In the genomic region with DNA sequence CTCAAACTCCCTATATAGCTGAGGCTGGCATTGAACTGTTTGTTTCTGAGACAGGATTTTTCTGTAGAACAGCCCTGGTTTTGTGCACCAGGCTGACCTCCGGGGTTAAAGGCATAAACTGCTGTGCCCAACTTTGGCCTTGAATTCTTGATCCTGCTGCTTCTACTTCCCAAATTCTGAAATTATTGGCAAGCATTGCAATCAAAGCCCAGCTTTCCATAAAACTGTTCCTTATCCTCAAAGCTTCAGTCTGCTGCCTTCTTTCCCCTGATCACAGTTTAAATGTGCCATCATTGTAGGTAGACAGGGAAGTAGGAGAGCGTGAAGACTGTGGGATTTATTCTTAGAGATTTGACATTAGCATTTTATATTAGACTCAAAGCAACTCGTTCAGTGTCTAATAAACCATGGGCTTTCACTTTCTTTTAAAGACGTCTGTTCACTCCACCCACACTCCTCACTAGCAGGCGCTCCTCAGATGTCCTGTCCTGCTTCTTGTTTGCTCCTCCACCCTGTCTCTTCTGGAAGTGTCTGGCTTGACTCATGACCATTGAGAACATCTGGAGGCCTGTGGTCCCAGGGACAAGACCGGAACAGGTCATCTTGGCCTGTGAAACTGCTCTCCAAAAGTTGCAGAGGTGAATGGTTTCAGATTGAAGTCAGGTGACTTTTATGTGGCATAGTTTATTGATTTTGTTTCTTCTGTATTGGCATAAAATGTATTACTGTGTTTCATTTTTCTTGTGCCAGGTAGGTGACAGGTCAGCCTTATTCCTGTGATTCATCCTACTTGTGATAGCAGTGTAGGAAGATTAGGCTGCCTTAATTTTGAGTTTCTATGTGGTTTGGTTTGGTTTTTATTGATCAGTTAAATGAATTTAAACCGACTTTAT, we compare ENCODE assay signal across 9 mouse cellular contexts. TPM values are rescaled to one million over a fixed set of nuclear protein-coding genes. Genes with fewer than 3 reads are reported as not detected.
DNase-seq lines count a peak whose midpoint lies in the region; ATAC-seq and TF ChIP-seq lines count a peak whose summit lies in the region.
"Had no signal": no experiment of that assay in that cellular context is flagged by ENCODE, and none has a peak within 500 bp of the region (broad histone marks: within the 10 kb centered on the region; RNA-seq: fewer than 3 reads in every experiment).

No protein-coding gene starts in this region.

- H3K4me3 ChIP-seq in kidney, postnatal 0 days (replicated peaks; ENCODE audit: low read depth, low read length), result no peak overlapping the region
- peak overlapping the region; percentile 100; the same call in 1 of the 2 replicates for H3K4me3 ChIP-seq in embryonic facial prominence, embryonic 12.5 days
- H3K4me3 ChIP-seq in intestine, embryonic 16.5 days (ENCODE audit: low read length), result no peak overlapping the region
- peak overlapping the region; percentile 98 for H3K4me3 ChIP-seq in neural tube, embryonic 13.5 days

- no peak for TF ChIP-seq CTCF in kidney, postnatal 0 days (IDR thresholded peaks at IDR 0.05; ENCODE audit: low read depth)

- DNase-seq in kidney, postnatal 0 days (ENCODE audit: low spot score), result no peak
- DNase-seq in kidney, postnatal 14 days, result no peak
- DNase-seq in left cerebral cortex, postnatal 4 days, result no peak
- DNase-seq in kidney, postnatal 25 days, result no peak

- no peaks in the 10 kb centered on the region for H3K9me3 ChIP-seq in kidney, postnatal 0 days (replicated peaks; ENCODE audit: low read length)
- no peaks in the 10 kb centered on the region for H3K9me3 ChIP-seq in embryonic facial prominence, embryonic 12.5 days
- H3K9me3 ChIP-seq in intestine, embryonic 16.5 days (ENCODE audit: control insufficient read depth, low read length), result no peaks in the 10 kb centered on the region
- H3K9me3 ChIP-seq in neural tube, embryonic 13.5 days, result no peaks in the 10 kb centered on the region

- no peak overlapping the region for H3K9ac ChIP-seq in kidney, postnatal 0 days (ENCODE audit: low read depth, low read length)
- peak overlapping the region; percentile 98; the same call in 1 of the 2 replicates for H3K9ac ChIP-seq in embryonic facial prominence, embryonic 12.5 days
- H3K9ac ChIP-seq in intestine, embryonic 16.5 days (ENCODE audit: low read depth, low read length), result no peak overlapping the region
- H3K9ac ChIP-seq in neural tube, embryonic 13.5 days, result peak overlapping the region; percentile 98

- intact Hi-C loops in left cerebral cortex, postnatal 4 days (cut with DNase I), result no loop called here

- H3K27ac ChIP-seq in kidney, postnatal 0 days, result no peak overlapping the region
- no peak overlapping the region for H3K27ac ChIP-seq in embryonic facial prominence, embryonic 12.5 days
- H3K27ac ChIP-seq in intestine, embryonic 16.5 days (ENCODE audit: low read length), result no peak overlapping the region
- no peak overlapping the region for H3K27ac ChIP-seq in neural tube, embryonic 13.5 days (replicated peaks)

- ATAC-seq in kidney, postnatal 0 days (replicated peaks; ENCODE audit: low FRiP score, low read depth), result no peak
- ATAC-seq in embryonic facial prominence, embryonic 12.5 days (ENCODE audit: insufficient number of reproducible peaks, insufficient read depth, low FRiP score, low TSS enrichment), result no peak
- ATAC-seq in intestine, embryonic 16.5 days, result no peak
- no peak for ATAC-seq in neural tube, embryonic 13.5 days (ENCODE audit: low read depth)
- no peak for ATAC-seq in cerebellum, adult (ENCODE audit: insufficient number of reproducible peaks, low FRiP score, low TSS enrichment)
- ATAC-seq: inflammation-experienced regulatory T-cells, adult 6 months had no signal

- H3K4me2 ChIP-seq in kidney, postnatal 0 days (ENCODE audit: low read length), result peak overlapping the region; percentile 91; the same call in 1 of the 2 replicates
- H3K4me2 ChIP-seq in embryonic facial prominence, embryonic 12.5 days (replicated peaks), result peak overlapping the region; percentile 90
- H3K4me2 ChIP-seq in intestine, embryonic 16.5 days (ENCODE audit: low read depth, low read length), result peak overlapping the region; percentile 89; the same call in 1 of the 2 replicates
- peak overlapping the region; percentile 96 for H3K4me2 ChIP-seq in neural tube, embryonic 13.5 days

- H3K27me3 ChIP-seq in kidney, postnatal 0 days (ENCODE audit: insufficient read depth, low read length), result no peaks in the 10 kb centered on the region
- no peaks in the 10 kb centered on the region for H3K27me3 ChIP-seq in embryonic facial prominence, embryonic 12.5 days
- no peaks in the 10 kb centered on the region for H3K27me3 ChIP-seq in intestine, embryonic 16.5 days (replicated peaks; ENCODE audit: control insufficient read depth, insufficient read depth, low read length)
- no peaks in the 10 kb centered on the region for H3K27me3 ChIP-seq in neural tube, embryonic 13.5 days

- H3K36me3 ChIP-seq in kidney, postnatal 0 days (ENCODE audit: insufficient read depth, low read length), result no peaks in the 10 kb centered on the region; the same call in 1 of the 2 replicates
- peaks cover 27% of the 10 kb centered on the region for H3K36me3 ChIP-seq in embryonic facial prominence, embryonic 12.5 days
- H3K36me3 ChIP-seq in intestine, embryonic 16.5 days (ENCODE audit: control insufficient read depth, insufficient read depth, low read length), result peaks cover 3% of the 10 kb centered on the region; the same call in 1 of the 2 replicates
- peaks cover 38% of the 10 kb centered on the region for H3K36me3 ChIP-seq in neural tube, embryonic 13.5 days

- peaks cover 28% of the 10 kb centered on the region for H3K4me1 ChIP-seq in kidney, postnatal 0 days (replicated peaks; ENCODE audit: insufficient read depth, low read length)
- peaks cover 30% of the 10 kb centered on the region for H3K4me1 ChIP-seq in embryonic facial prominence, embryonic 12.5 days
- peaks cover 22% of the 10 kb centered on the region for H3K4me1 ChIP-seq in intestine, embryonic 16.5 days (ENCODE audit: control insufficient read depth, insufficient read depth, low read length)
- H3K4me1 ChIP-seq in neural tube, embryonic 13.5 days (replicated peaks), result peaks cover 61% of the 10 kb centered on the region

- WGBS in kidney, postnatal 0 days, result 74% methylated on average over 7 of the region's 7 CpGs
- 79% methylated on average over 7 of the region's 7 CpGs for WGBS in embryonic facial prominence, embryonic 12.5 days
- 67% methylated on average over 7 of the region's 7 CpGs for WGBS in intestine, embryonic 16.5 days
- 83% methylated on average over 7 of the region's 7 CpGs for WGBS in neural tube, embryonic 13.5 days

RNA-seq across cellular contexts. Expression of a gene that starts 2.2 kb away (rescaled TPM):
- polyA plus RNA-seq in kidney, postnatal 0 days (2015; fragmentation: Nextera tagmentation; extraction: Ambion mirVana), result 16.5 and 19.5 TPM in 2 replicates
- polyA plus RNA-seq in embryonic facial prominence, embryonic 12.5 days (2016; fragmentation: Nextera tagmentation; extraction: Ambion mirVana), result 12.6 and 14.4 TPM in 2 replicates
- polyA plus RNA-seq in intestine, embryonic 16.5 days (2015; fragmentation: Nextera tagmentation; extraction: Ambion mirVana), result 12.8 and 13.8 TPM in 2 replicates
- polyA plus RNA-seq in neural tube, embryonic 13.5 days (2015; fragmentation: Nextera tagmentation; extraction: Ambion mirVana), result 34.0 and 35.5 TPM in 2 replicates
- total RNA-seq in left cerebral cortex, postnatal 4 days (2021), result 10 to 100 TPM; 30.9 to 31.1 TPM

RNA-seq across cellular contexts. Expression of a gene that starts 2.4 kb away (rescaled TPM):
- polyA plus RNA-seq in kidney, postnatal 0 days (2015; fragmentation: Nextera tagmentation; extraction: Ambion mirVana), result 32.1 and 33.2 TPM in 2 replicates
- polyA plus RNA-seq in embryonic facial prominence, embryonic 12.5 days (2016; fragmentation: Nextera tagmentation; extraction: Ambion mirVana), result 51.7 and 57.6 TPM in 2 replicates
- polyA plus RNA-seq in intestine, embryonic 16.5 days (2015; fragmentation: Nextera tagmentation; extraction: Ambion mirVana), result 8.9 and 9.7 TPM in 2 replicates
- 84.9 and 87.4 TPM in 2 replicates for polyA plus RNA-seq in neural tube, embryonic 13.5 days (2015; fragmentation: Nextera tagmentation; extraction: Ambion mirVana)
- 100 to 1,000 TPM; 100 to 103 TPM for total RNA-seq in left cerebral cortex, postnatal 4 days (2021)

Comparison
In these comparisons a context has a peak if more than half of its experiments do, and no peak if none do; other contexts are left out.
1. H3K4me3 ChIP-seq: peak in embryonic facial prominence, embryonic 12.5 days (single experiment) and neural tube, embryonic 13.5 days (single experiment); none in kidney, postnatal 0 days (single experiment) and intestine, embryonic 16.5 days (single experiment).
2. H3K9ac ChIP-seq: peak in embryonic facial prominence, embryonic 12.5 days (single experiment) and neural tube, embryonic 13.5 days (single experiment); none in kidney, postnatal 0 days (single experiment) and intestine, embryonic 16.5 days (single experiment).
3. Peak in every context shown above with its lines, with median percentiles within 50 percentile points of each other: H3K4me2 ChIP-seq.